Mouse (Mus musculus) hindbrain, embryonic 16.5 days (tissue): ENCODE measurements around the gene Stau1. TPM values are rescaled to one million over a fixed set of nuclear protein-coding genes. Genes with fewer than 3 reads are reported as not detected.
"Not testable (repeated sequence)": the region's sequence is repeated elsewhere in the genome, so short reads cannot be mapped to it uniquely, and the experiment has no call there.

ENCODE experiments used
- ATAC-seq: fragments of 200-750 bp; cut with Nextera tagmentation; 2 replicates; pipeline ENCODE4 v1.8.0; 2017; ENCODE audit warnings: moderate TSS enrichment, moderate library complexity
- H3K27ac ChIP-seq: fragments of 300-500 bp; sonication (generic); 2 replicates; pipeline ENCODE4 v1.5.1; 2014; ENCODE audit warnings: low read depth, mild to moderate bottlenecking, control low read depth, low read length, moderate library complexity
- H3K27me3 ChIP-seq: fragments of 300-500 bp; sonication (generic); replicated peaks from 2 replicates; pipeline ENCODE4 v1.6.1; 2014; ENCODE audit warnings: low read length; ENCODE audit not compliant: control insufficient read depth, insufficient read depth
- H3K36me3 ChIP-seq: fragments of 300-500 bp; sonication (generic); 2 replicates; pipeline ENCODE4 v1.6.1; 2014; ENCODE audit warnings: mild to moderate bottlenecking, low read length, moderate library complexity, mixed read lengths; ENCODE audit not compliant: control insufficient read depth, insufficient read depth
- H3K4me1 ChIP-seq: fragments of 300-500 bp; sonication (generic); 2 replicates; pipeline ENCODE4 v1.6.1; 2014; ENCODE audit warnings: low read depth, low read length; ENCODE audit not compliant: control insufficient read depth, insufficient read depth
- H3K4me2 ChIP-seq: fragments of 300-500 bp; sonication (generic); 2 replicates; pipeline ENCODE4 v1.6.1; 2014; ENCODE audit warnings: mild to moderate bottlenecking, low read length, control low read depth, moderate library complexity
- H3K4me3 ChIP-seq: fragments of 300-500 bp; sonication (generic); 2 replicates; pipeline ENCODE4 v1.5.1; 2014; ENCODE audit warnings: mild to moderate bottlenecking, low read length, control low read depth, moderate library complexity
- H3K9ac ChIP-seq: fragments of 300-500 bp; sonication (generic); 2 replicates; pipeline ENCODE4 v1.6.1; 2014; ENCODE audit warnings: low read depth, mild to moderate bottlenecking, control low read depth, low read length, moderate library complexity
- H3K9me3 ChIP-seq: fragments of 300-500 bp; sonication (generic); 2 replicates; pipeline ENCODE4 v1.6.1; 2014; ENCODE audit warnings: mild to moderate bottlenecking, low read length, moderate library complexity; ENCODE audit not compliant: control insufficient read depth
- WGBS: fragments of 180-500 bp; shearing (Covaris S2); extraction: QIAGEN DNeasy Blood & Tissue Kit; methylation state at CpG from one replicate; pipeline ENCODE4 v1.1.7; 2014; 5-methylcytosine and 5-hydroxymethylcytosine counted together
- polyA plus RNA-seq: library from polyadenylated mRNA; unstranded; fragments of >200 nt; fragmentation: Nextera tagmentation; extraction: Ambion mirVana; gene quantifications from 2 replicates; pipeline ENCODE4 v1.2.1, GENCODE M21; 2015

The Stau1 gene
- polyA plus RNA-seq, 1 experiment from 2014 or later: 104 TPM

DNA sequence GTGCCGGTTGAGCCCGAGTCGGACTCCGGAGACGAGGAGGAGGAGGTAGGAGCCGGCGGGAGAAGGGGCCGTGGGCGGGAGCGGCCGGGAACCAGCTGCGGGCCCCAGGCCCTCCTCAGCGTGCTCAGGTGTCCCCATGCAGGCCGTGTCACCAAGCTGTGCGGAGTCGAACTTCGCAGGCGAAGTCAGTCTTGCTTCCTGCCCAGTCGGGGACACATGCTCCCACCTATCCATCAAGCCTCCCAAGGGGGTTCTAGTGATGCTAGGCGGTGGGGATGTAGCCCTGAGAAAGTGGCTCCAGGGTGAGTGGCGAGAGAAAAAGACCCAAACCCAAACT, 19.3 kb upstream of the Stau1 start:
- peak; percentile 79 for ATAC-seq
- Histone ChIP-seq H3K9ac (peak overlapping the region; percentile 86), H3K4me2 (peak overlapping the region; percentile 93), H3K27me3 (no peaks in the 10 kb centered on the region), H3K27ac (peak overlapping the region; percentile 66), H3K4me3 (peak overlapping the region; percentile 97), H3K4me1 (peaks cover 12% of the 10 kb centered on the region), H3K36me3 (peaks cover 18% of the 10 kb centered on the region), H3K9me3 (no peaks in the 10 kb centered on the region)
- WGBS: 0% methylated on average over 21 of the region's 21 CpGs

DNA sequence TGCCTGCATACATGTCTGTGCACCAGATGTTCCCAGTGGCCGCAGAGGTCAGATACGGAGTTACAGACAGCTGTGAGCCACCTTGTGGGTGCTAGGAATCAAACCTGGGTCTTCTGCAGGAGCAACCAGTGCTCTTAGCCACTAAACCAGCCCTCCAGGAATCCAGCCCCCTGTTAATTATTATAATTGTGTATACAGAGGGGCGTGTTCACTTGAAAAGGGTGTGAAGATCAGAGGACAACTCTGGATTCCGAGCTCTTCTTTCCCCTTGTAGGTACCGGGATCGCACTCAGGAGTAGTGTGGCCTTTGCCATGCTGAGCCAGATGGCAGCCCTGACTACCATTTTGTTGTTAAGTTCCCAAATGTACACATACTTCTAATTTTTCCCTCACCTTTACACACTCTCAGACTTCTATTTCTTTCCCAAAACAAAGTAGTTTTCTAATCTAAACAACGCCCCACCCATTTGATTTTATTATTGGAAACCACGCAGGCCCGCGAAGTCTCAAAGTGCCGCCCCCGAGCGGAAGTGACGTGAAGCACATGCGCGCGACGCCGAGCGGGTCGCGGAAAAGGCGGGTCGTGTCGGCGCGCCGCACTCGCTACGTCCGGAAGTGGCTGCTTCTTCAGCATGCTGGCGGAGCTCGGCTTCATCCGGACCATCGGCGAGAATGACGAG, 18.7 kb upstream of the Stau1 start, which contains the start of gene Ddx27:
TSS of gene Ddx27 (plus strand) at position 492 of the 680 bp plus-strand sequence.
- H3K9me3 ChIP-seq: no peaks in the 10 kb centered on the region
- peaks cover 13% of the 10 kb centered on the region for H3K36me3 ChIP-seq
- peak within 1 kb of the TSS; percentile 77 for H3K27ac ChIP-seq
- H3K4me2 ChIP-seq: peak within 1 kb of the TSS; percentile 93
- H3K4me3 ChIP-seq: peak within 1 kb of the TSS; percentile 97
- ATAC-seq: peak; percentile 94
- no peaks in the 10 kb centered on the region for H3K27me3 ChIP-seq
- H3K4me1 ChIP-seq: peaks cover 12% of the 10 kb centered on the region
- H3K9ac ChIP-seq: peak within 1 kb of the TSS; percentile 86
- WGBS: 2% methylated on average over 37 of the region's 37 CpGs

DNA sequence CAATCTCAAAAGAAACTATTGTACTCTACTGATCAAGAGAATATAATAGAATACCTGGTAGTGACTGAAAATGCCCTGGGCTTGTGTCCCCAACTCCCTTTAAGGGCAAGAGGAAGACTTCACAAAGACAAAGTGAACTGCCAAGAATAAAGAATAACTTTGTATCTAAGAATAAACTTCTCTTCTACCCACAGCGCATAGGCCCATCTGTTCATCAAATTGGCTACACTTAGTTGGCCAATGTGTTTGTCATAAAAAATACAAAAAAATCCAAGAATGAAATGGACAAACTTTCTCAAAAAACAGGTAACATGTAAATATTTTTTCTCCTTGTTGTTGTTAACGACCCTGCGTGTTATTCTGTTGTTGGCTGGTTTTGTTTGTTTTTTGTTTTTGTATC, 14.4 kb upstream of the Stau1 start:
- no peak overlapping the region for H3K4me2 ChIP-seq
- no peaks in the 10 kb centered on the region for H3K9me3 ChIP-seq
- H3K27me3 ChIP-seq: no peaks in the 10 kb centered on the region
- no peaks in the 10 kb centered on the region for H3K36me3 ChIP-seq
- WGBS: 82% methylated on average over 3 of the region's 3 CpGs
- H3K4me1 ChIP-seq: peaks cover under 1% of the 10 kb centered on the region; the same call in 1 of the 2 replicates
- no peak overlapping the region for H3K9ac ChIP-seq
- H3K27ac ChIP-seq: no peak overlapping the region
- no peak overlapping the region for H3K4me3 ChIP-seq
- no peak for ATAC-seq

DNA sequence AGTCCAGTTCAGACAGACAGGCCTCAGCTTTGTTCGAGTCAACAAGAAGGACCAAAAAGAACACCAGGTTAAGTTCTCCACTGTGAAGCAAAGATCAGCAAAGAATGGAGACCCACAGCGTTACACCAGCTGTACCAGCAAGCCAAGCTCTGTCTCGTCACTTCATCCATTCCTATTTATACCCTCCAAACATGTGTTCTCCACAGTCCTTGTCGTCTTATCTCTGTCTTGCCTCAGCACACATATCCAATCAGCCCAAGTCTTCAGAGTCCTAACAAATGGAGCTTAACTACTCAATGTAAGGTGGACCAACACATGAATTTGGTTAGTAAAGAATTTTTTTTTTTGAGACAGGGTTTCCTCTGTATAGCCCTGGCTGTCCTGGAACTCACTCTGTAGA, 13.4 kb upstream of the Stau1 start:
- H3K9me3 ChIP-seq: no peaks in the 10 kb centered on the region
- H3K4me2 ChIP-seq: no peak overlapping the region
- no peaks in the 10 kb centered on the region for H3K36me3 ChIP-seq
- no peaks in the 10 kb centered on the region for H3K27me3 ChIP-seq
- ATAC-seq: no peak
- H3K4me1 ChIP-seq: no peaks in the 10 kb centered on the region
- no peak overlapping the region for H3K9ac ChIP-seq
- no peak overlapping the region for H3K27ac ChIP-seq
- 79% methylated on average over 4 of the region's 4 CpGs for WGBS
- H3K4me3 ChIP-seq: no peak overlapping the region

DNA sequence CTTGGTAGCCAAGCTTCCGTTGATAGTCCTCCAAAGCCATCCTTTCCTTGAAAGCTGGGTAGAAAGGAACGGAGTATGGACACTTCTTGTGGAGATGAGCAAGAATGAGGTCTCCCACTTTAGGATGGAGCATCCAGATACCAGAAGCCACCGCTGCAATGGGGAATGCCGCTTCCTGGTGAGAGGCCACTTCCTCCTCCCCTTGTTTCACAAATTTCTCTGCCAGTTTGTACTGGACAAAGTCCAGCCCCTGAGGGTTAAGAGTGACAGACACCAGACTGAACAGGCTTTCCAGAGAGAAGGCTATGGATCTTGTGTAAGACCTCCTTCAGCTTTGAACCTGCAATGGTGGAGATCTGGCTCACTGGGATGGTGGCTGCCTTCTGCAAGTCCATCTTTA, 11.5 kb upstream of the Stau1 start:
- ATAC-seq, H3K27me3 ChIP-seq, H3K9ac ChIP-seq, H3K4me2 ChIP-seq, H3K4me1 ChIP-seq, H3K36me3 ChIP-seq, H3K9me3 ChIP-seq, H3K27ac ChIP-seq, H3K4me3 ChIP-seq: not testable (repeated sequence)
- WGBS: 77% methylated on average over 4 of the region's 4 CpGs

DNA sequence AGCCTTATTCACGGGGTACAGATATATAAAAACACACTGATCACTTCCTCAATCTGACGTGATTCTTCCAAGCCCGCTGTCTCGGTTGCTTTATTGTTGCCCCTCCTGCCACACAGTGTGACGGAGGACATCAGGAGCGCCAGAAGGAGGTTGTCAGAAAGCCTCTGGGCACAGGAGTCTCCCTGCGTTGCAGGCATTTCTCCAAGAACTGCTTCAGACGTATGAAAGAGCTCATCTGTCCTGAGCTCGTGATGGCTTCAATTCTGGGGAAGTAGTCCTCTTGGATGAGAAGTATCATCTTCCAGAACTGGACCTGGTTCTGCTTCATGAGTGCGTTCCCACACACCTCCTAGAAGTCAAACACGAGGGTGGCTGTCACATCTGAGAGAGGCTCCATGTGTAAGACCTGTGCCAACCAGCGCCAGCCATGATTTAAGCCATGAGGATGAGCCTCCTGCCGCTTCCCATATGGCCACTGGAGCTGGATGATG, 10.9 kb upstream of the Stau1 start:
- H3K9ac ChIP-seq: no peak overlapping the region
- 71% methylated on average over 13 of the region's 13 CpGs for WGBS

DNA sequence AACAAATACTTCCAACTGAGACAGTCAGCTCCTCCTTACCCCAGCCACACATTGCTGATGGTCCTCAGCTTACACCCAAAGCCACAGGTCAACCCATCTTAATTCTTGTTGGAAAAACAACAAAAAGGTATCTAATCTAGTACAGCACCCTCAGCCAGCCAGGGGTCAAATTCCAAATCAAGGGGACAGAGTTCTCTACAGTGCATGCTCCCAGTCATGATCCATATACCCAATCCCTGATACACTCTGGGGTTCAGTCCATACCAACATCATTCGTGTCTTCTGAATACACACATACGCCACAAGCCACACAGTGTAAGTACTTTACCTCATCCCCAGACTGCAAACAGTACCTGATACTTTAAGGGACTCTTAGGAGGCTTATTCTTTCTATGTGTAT, 10.3 kb upstream of the Stau1 start:
- H3K4me3 ChIP-seq: no peak overlapping the region
- no peaks in the 10 kb centered on the region for H3K27me3 ChIP-seq
- no peak overlapping the region for H3K27ac ChIP-seq
- no peak overlapping the region for H3K9ac ChIP-seq
- no peaks in the 10 kb centered on the region for H3K4me1 ChIP-seq
- no peaks in the 10 kb centered on the region for H3K36me3 ChIP-seq
- H3K9me3 ChIP-seq: no peaks in the 10 kb centered on the region
- no peak overlapping the region for H3K4me2 ChIP-seq
- WGBS: 92% methylated on average over 2 of the region's 2 CpGs
- ATAC-seq: no peak

More for the DNA sequence above, 10.9 kb upstream of the Stau1 start:
- H3K4me3 ChIP-seq: no peak overlapping the region
- ATAC-seq: no peak
- no peaks in the 10 kb centered on the region for H3K9me3 ChIP-seq
- H3K36me3 ChIP-seq: no peaks in the 10 kb centered on the region
- H3K27me3 ChIP-seq: no peaks in the 10 kb centered on the region
- no peak overlapping the region for H3K27ac ChIP-seq
- no peak overlapping the region for H3K4me2 ChIP-seq
- H3K4me1 ChIP-seq: no peaks in the 10 kb centered on the region

DNA sequence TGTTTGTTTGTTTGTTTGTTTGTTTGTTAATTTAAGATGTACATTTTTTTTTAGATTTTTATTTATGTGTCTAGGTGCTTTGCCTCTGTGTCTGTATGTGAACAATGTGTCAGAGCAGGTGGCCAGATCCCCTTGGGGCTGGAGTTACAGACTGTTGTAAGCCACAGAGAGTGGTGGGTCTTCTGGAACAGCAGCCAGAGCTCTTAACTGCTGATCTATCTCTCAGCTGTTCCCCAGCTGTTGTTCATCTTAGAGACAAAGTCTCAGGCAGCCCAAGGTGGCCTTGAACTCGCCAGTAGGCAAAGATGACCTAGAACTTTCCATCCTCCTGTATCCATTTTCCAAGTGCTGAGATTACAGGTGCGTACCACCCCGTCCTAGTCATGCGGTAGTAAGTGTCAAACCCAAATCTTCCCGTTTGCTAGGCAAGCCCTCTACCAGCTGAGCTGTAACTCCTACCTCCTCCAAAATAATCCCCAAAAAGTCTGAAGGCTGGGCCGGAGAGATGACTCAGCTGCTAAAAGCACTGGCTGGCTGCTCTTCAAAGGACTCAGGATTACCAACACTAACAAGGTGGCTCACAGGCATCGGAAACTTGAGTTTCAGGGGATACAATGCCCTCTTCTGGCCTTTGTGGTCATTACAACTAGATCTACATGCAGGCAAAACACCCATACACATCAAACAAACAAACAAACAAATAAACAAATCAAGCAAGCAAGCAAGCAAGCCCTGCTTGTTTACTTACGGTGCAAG, 8.2 kb upstream of the Stau1 start:
- Histone ChIP-seq H3K4me3 (no peak overlapping the region), H3K27ac (no peak overlapping the region), H3K27me3 (no peaks in the 10 kb centered on the region), H3K9ac (no peak overlapping the region), H3K9me3 (no peaks in the 10 kb centered on the region), H3K36me3 (no peaks in the 10 kb centered on the region), H3K4me1 (no peaks in the 10 kb centered on the region), H3K4me2 (no peak overlapping the region)
- ATAC-seq: no peak
- WGBS: 43% methylated on average over 8 of the region's 8 CpGs

DNA sequence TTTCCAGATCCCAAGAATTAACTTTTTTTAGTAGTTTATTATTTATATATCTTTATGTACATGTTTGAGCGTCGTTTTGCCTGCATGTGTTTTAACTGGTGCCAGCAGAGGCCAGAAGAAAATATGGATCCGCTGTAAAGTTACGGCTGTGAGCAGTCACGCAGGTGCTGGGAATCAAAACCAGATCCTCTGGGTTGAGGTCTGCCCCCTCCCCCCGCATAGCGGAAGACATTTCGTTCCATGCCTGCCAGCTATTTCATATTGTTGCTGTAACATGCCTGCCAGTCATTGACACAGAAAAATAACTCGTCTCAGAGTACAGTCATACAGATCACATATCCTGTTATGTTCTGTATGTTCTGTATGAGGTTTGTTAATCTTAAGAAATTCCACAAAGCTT, 5.4 kb upstream of the Stau1 start:
- Histone ChIP-seq H3K27ac (no peak overlapping the region), H3K4me1 (peaks cover 4% of the 10 kb centered on the region; the same call in 1 of the 2 replicates), H3K36me3 (no peaks in the 10 kb centered on the region), H3K9ac (no peak overlapping the region), H3K4me3 (no peak overlapping the region), H3K27me3 (no peaks in the 10 kb centered on the region), H3K4me2 (no peak overlapping the region), H3K9me3 (no peaks in the 10 kb centered on the region)
- ATAC-seq: no peak
- whole genome bisulfite sequencing: 82% methylated on average over 9 of the region's 9 CpGs
